Mouse (Mus musculus): ENCODE measurements around the gene Muc15.

Gene Muc15

DNA sequence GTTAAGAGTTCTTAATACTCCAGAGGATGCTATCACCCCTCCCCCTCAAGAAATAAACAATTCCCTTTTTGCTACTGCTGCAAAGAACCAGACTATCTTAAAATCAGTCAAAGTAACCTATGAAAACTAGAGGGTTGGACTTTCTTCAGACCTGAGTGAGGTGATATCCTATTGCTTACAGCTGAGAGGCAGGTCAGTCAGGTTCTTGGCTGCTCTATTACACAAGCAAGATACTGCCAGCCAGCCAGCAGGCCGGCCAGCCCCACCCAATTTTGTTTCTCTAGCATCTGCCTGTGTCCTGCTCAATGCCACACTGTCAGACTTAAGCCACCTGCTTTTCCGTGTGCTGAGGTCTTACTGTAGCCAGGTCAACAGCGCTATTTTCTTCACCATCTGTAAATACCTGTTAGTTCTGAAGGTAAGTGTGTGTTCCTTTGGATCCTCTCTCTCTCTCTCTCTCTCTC is at the start of gene Muc15:
Muc15 (plus strand) TSS at position 51 of the 464 bp plus-strand sequence.
- no peak for DNase-seq (ENCODE audit: low read depth)

DNA sequence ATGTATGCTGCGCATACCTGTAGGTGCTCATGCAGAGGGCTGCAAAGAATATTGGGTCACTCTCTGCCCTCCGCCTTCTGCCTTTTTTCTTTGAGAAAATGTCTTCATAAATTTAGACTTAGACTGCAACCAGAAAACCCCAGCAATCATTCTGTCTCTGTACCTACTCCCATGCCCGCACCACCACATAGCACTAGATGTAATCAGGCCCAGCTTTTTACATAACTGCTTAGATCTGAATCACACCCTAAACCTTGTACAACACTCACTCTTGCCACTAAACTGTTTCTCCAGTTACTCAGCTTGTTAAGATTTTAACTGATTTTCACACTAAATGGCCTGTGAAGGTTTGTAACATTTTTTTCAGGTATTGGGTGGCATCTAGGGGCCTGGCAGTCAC is 11.7 kb upstream of the Muc15 start:
- DNase-seq (ENCODE audit: low read depth) = no peak

GRCm38 (mm10) chr2:110710055-110710720 is 11.0 kb upstream of the Muc15 start:
- DNase-seq (ENCODE audit: low read depth) = no peak

- no peak for DNase-seq (ENCODE audit: low read depth)
Observed at GRCm38 (mm10) chr2:110719051-110719450, 2.1 kb upstream of the Muc15 start.

GRCm38 (mm10) chr2:110722208-110722607 is 1.1 kb downstream of the Muc15 start:
- DNase-seq (ENCODE audit: low read depth) = no peak

- no peak for DNase-seq (ENCODE audit: low read depth)
Observed at GRCm38 (mm10) chr2:110726106-110726505, 5.0 kb downstream of the Muc15 start.

GRCm38 (mm10) chr2:110737236-110737635 is 16.1 kb downstream of the Muc15 start:
- no peak for DNase-seq (ENCODE audit: low read depth)

GRCm38 (mm10) chr2:110737981-110738380 is 16.8 kb downstream of the Muc15 start:
- DNase-seq (ENCODE audit: low read depth) = no peak

DNA sequence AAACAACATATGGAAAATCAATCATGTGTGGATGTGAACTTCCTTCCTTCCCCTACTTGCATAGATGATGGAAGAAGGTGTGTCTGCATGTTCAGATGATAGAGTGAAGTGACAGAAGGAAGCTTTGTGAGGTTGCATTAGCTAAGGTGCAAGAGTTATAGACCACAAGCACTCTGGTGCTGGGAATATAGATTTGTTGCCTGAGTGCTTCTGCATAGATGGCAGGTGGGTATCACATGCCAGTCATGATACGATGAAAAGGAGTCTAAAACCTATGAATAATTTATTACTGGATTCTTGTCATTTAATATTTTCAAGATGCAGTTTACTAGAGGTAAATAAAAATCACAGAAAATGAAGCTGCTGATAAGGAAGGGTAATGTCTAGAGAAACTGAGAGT is 18.6 kb downstream of the Muc15 start:
- DNase-seq (ENCODE audit: low read depth) = no peak

GRCm38 (mm10) chr2:110740493-110740892 is 19.4 kb downstream of the Muc15 start:
- DNase-seq (ENCODE audit: low read depth) = no peak

DNA sequence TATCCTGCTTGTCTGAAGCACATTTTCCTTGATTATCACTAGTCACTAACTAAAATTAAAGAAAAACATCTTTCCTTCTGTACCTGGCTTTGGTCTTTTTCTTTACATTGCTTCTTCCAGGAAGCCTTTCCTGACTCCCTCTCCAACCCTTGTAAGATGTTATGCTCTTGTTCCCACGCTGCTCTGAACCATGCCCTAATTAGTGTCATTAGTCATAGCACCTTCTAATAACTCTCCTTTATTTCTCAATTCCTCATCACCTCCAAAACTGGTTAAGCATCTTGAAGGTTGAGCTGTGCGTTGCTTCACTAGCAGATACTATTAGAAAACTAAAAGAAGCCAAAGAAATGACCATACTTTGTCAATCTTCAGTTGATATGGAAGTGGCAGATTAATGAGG is 36.4 kb downstream of the Muc15 start:
- no peak for DNase-seq (ENCODE audit: low read depth)

DNA sequence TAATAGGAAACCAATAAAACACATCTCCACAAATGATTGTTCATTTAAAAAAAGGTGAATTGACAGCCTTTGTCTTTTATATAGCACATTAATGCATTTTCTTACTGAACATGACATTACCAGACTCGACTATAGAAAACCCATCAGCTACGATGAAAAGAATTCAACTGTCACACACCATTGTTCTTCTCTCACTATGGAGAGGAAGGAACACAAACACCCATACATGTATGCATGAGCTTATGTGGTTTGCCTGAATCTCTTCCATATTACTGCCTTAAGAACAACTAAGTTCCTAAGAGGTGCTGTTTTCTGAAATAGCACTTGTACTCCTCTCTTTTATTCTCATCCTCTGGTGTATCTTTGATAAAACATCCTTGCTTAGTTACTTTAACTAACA is 38.3 kb downstream of the Muc15 start:
- no peak for DNase-seq (ENCODE audit: low read depth)

DNA sequence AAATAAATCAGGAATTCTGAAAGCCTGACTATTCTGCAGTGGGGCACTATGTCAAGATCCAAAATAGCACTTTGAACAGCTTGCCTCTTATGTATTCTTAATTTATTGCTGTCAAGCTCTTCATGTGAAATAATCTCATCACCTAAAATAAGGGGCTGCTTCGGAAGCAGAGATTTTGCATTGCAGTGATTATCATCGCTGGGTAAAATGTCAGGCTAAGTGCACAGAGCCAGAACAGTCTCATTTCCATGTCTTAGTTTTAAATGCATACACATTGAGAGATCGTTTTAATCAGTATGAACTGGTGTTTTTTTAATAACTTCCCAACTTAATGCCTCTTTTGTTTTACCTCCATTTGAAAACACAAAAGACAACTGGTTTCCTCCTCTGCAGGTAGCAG is 66.3 kb downstream of the Muc15 start:
- DNase-seq (ENCODE audit: low read depth) = no peak
